Mouse (Mus musculus) layer of hippocampus, adult 2 months (tissue): ENCODE results near the gene Kcnq2. TPM values are rescaled to one million over a fixed set of nuclear protein-coding genes. Genes with fewer than 3 reads are reported as not detected.
A peak's percentile ranks its signal among the peaks of the same experiment; 100 is the strongest.

Experiments used
- DNase-seq, 2 experiments: peaks; one replicate each; pipeline ENCODE4 v3.0.0; 2022; ENCODE audit warnings: low spot score in 2 of 2
- H3K27ac ChIP-seq: fragments of 200-600 bp; 2 replicates; pipeline ENCODE4 v1.8.1; 2022
- H3K4me3 ChIP-seq: fragments of 200-600 bp; 2 replicates; pipeline ENCODE4 v1.8.1; 2022; ENCODE audit warnings: mild to moderate bottlenecking
- CTCF ChIP-seq: fragments of 200-600 bp; conservative IDR thresholded peaks from 2 replicates; pipeline ENCODE4 v1.8.1; 2022; ENCODE audit warnings: antibody characterized with exemption, mild to moderate bottlenecking, moderate library complexity
- total RNA-seq, 2 experiments: library from RNA; stranded (reverse); gene quantifications; 2 replicates each; pipeline ENCODE4 v1.2.3; 2021

Kcnq2 gene
- total RNA-seq, 2 experiments from 2014 or later: 327 to 335 TPM

DNA sequence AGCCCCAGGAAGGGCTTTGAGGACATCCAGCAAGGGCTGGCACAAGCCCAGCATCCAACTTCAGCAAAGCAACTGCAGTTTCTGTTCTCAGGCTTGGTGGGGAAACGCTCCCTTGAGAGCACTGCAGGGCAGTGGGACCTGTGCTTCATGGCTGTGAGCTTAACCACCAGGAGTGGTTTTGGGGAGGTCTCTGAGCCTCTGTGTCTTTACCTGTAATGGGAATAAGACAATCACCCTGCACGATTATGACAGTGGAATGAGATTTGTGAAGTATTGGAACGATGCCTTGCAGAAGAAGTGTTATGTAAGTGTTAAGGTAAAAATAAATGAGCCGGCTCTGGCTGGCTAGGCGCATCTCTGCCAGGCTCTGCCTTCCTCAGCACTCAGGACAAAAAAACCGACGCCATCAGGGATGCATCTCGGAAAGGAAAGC lies 7.6 kb upstream of the Kcnq2 start:
- Histone ChIP-seq H3K4me3 (no peak overlapping the region), H3K27ac (peak overlapping the region; percentile 84)
- no peak for TF ChIP-seq CTCF
- peak in 1 of 2 experiments; percentile 36 for DNase-seq

DNA sequence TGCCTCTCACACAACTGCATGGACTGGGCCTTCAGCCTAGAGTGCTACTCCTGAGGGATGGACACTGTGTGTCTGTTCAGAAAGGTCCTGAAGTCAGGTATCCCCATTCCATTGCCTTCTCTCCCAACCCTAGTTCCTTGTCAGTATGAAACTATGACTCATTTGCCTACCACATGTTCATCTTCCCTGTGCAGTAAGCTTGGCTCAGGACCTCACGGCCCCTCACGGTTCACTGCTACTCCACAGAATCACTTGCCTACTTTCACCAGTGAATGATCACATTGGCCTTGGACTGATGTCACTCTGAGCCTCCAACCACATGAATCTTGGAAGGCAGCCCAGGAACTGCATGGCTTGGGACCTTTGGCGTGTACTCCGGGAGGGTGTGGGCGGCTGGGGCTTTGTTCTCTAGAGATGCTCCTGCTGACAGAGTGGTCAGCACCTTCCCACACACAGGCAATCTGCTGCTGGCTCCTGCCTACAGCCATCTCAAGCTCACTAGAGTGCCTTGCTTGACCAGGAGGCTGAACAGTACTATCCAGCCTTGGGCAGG lies 4.6 kb upstream of the Kcnq2 start:
- no peak for DNase-seq
- H3K4me3 ChIP-seq: no peak overlapping the region
- H3K27ac ChIP-seq: no peak overlapping the region
- TF ChIP-seq CTCF: no peak

DNA sequence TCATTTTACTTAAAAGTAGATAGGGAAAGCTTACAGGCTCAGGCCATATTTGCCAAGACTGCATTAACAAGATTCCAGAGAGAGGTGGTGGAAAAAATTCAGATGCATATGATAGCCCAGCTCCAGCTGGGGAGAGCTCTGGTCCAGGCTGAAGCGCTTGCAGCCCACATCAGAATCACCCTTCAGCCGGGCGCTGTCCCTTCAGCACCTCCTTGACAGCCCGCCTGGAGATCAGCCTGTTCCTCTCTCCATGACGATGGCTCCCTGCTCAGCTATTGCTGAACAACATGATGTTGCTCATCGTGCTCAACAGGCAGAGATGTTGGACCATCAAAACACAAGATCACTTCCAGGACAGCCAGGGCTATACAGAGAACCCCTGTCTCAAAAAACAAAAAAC lies 1.8 kb upstream of the Kcnq2 start:
- TF ChIP-seq CTCF: no peak
- no peak overlapping the region for H3K27ac ChIP-seq
- DNase-seq: no peak
- no peak overlapping the region for H3K4me3 ChIP-seq

DNA sequence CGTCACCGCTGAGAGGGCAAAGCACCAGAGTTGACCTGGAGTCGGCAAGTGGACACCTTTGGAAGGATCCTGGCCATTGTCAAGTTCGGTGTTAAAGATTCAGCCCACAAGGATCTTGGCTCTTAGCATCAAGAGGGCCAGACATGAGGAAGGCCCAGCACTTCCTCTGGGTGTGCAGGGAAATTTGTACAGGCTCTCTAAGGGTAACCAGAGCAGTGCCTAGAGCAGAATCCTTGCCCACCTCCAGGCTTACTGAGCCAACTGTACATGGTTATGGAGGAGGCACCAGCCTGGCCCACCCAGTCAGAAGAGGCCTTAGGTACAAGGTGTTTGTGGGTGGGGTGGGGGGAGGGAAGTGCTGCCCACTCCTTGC lies 332 bp upstream of the Kcnq2 start:
- DNase-seq: no peak
- no peak for TF ChIP-seq CTCF
- H3K27ac ChIP-seq: peak overlapping the region; percentile 97
- peak overlapping the region; percentile 76 for H3K4me3 ChIP-seq

DNA sequence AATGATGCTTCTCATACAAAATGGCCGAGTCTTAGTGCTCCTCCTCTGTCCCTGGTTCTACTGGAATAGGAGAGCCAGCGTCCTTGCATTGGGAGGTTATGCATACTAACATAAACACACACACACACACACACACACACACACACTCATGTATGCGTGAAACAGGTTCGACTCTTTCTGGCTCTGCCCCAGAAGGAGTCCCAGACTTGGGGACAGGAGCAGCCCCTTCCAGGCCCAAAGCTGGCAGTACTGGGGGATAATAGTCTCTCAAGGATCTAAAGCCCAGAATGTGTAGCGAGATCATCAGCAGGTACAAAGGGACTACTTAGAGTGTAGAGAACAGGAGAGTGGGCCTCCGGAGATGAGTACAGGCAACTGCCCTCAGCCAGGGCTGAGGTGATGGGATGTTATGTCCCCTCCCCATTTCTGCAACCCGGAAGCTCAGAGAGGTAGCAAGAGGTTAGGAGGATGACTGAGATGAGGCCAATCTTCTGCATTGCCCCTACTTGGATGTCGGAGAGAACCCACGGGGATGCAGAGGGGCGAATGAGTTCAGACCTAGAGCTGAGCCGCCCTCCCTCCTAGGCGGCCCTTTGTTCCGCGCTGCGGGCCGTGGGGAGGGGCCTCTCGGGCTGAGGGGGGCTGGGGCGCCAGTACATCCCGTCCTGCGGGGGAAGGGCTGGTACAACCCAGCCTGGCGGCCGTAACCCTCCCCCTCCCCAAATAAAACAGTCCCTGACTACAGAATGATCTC lies 1.1 kb downstream of the Kcnq2 start:
- Histone ChIP-seq H3K4me3 (peak overlapping the region; percentile 76), H3K27ac (peak overlapping the region; percentile 97)
- DNase-seq: peak in 1 of 2 experiments; percentile 52
- no peak for TF ChIP-seq CTCF

DNA sequence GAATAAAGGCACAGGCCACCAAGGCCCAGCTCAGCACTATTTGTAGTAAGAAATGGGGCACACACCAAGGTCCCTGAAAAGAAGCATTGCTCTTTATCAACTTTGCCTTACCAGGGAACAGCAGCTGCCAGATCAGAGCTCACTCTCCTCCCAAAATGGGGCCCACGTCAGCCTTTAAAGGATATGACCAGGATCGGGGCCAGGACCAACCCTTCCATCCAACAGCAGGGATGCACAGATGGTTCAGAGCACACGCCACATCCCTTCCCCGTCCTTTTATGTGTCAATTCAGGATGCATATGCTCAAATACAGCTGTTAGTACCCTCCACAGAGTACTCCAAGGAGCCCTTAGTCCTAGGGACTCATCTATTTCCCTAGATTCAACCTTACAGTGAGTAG lies 4.9 kb downstream of the Kcnq2 start:
- peak in 1 of 2 experiments; percentile 53 for DNase-seq
- Histone ChIP-seq H3K27ac (peak overlapping the region; percentile 97), H3K4me3 (no peak overlapping the region; the same call in 1 of the 2 replicates)
- TF ChIP-seq CTCF: no peak

DNA sequence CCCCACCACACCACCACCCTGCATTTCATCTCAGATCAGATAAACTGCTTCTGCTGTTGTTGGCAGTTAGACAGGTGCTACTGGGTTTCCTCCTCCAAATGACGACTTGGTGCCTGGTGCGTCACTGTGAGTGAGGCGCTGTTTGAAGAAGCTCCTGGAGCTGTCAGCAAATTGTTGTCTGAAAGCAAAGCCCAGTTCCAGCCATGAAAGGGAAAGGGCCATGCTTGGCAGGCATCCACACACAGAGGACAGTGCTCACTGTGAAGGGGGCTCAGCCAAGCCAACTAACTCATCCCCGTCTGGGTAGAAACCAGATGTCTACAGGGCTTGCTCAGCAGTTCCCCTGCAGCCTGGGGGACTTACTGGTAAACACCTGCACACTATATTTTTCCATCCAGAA lies 6.1 kb downstream of the Kcnq2 start:
- Histone ChIP-seq H3K4me3 (no peak overlapping the region), H3K27ac (peak overlapping the region; percentile 97)
- DNase-seq: no peak
- TF ChIP-seq CTCF: no peak

DNA sequence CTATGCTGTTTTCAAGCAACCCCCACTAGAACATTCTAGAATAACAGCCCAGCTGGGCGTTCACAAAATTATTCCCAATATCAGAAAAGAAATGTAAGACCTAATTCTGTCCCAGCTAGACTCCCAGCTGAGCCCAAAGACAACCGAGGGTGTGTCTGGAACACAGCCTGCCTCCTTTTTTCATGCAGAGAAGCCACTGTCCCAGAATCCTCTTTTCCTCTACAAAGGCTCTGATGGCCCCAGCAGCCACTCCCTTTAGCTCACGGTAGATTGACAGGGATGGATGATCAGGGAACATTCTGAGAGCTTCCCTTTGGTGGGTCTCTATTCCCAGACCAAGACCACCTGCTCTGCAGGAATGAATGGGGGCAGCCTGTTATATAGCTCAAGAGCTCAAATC lies 7.3 kb downstream of the Kcnq2 start:
- TF ChIP-seq CTCF: no peak
- peak overlapping the region; percentile 57 for H3K27ac ChIP-seq
- H3K4me3 ChIP-seq: no peak overlapping the region
- DNase-seq: no peak

DNA sequence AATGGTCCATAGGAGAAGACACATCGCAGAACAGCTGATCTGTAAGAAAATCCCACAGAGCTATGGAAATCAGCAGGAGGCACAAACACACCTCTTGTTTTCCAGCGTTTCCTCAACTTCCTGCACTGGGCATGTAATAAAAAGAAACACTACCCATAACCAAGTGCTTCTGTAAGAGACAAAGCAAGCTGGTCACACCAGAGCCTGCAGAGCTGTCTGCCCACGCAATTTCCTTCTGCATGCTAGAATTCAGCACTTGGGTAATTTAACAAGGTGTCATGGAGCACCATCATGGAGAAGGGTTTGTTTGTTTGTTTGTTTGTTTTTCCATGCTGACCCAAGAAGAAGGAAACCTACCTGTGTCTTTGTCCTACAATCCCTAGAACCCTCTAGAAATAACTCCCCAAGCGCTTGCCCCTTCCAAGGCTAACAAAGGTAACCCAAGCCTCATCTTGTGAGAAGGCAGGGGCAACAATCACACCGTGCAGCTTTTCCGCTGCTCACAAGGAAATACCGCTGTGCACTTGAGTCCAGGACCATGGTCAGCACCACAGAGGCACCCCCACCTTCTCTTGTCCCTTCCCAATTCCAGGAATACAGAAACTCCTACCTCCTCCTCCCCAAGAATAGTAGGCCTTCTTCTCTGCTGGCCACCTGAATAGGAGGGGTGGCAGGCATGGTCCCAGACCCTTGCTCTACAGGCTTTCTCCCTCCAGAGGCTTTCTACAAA lies 9.2 kb downstream of the Kcnq2 start:
- no peak for DNase-seq
- H3K27ac ChIP-seq: peak overlapping the region; percentile 67

DNA sequence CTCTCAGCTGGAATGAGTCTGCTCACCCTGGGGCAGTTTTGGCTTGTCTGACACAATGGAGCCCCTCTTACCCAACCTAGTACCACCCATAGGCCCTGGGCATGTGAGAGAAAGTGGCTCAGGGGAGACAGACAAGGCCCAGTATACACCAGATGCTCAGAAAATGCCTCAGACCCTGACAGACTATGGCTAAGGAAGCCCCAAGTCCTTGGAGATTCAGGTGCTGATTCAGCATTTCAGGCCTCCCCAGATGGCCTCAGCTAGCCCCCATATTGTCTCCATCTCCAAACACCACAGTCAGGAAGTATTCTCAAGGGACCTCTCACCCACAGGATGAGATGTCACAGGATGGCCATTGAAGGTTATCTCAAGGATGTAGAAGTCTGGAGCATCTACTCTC lies 12.5 kb downstream of the Kcnq2 start:
- DNase-seq: no peak
- Histone ChIP-seq H3K27ac (peak overlapping the region; percentile 91), H3K4me3 (no peak overlapping the region)
- TF ChIP-seq CTCF: no peak

More for the DNA sequence above, 9.2 kb downstream of the Kcnq2 start:
- no peak for TF ChIP-seq CTCF
- H3K4me3 ChIP-seq: no peak overlapping the region

DNA sequence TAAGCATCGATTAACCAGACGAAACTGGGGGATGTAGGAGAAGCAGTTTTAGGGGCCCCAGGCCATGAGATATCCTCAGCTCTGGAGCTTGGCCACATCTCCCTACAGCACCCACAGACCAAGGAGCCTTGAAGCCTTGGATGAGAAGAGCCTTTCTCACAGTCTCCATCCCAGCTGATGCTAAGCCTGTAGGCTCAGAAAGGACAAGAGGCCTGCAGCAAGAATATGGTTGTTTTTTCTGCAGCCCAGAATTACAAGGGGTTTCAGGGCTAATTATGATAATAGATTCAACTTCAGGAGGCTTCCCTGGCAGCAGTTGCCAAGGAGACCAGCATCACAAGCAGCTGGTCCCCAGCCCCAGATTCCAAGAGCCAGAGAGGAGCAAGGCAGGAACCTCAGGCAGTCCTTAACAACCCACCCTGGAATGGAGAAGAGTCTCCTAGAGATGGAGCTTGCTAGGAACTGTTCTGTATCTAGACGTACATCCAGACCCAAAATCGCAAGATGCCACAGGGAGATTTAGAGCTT lies 14.1 kb downstream of the Kcnq2 start:
- Histone ChIP-seq H3K4me3 (no peak overlapping the region; the same call in 1 of the 2 replicates), H3K27ac (peak overlapping the region; percentile 91)
- TF ChIP-seq CTCF: no peak
- no peak for DNase-seq

DNA sequence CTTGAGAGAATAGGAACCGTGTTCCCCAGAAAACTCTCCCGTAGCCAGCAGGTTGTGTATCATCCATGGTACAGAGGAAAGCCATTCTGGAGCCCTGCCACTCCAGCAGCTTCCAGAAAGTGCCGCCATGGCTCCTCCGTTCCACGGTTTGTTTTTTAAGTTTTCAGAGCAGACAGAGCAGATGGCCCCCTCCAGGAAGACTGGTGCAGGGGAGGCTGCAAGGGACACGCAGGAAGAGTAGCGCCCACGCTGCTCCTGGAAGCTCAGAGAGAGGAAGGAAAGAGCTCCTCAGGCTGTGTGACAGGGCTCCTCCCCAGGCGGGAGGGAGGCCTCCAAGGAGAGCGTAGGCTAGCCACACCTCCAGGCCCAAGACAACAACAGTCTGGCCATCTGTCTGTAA lies 15.1 kb downstream of the Kcnq2 start:
- H3K27ac ChIP-seq: peak overlapping the region; percentile 91
- TF ChIP-seq CTCF: no peak
- DNase-seq: peak; percentile 76 to 90
- no peak overlapping the region; the same call in 1 of the 2 replicates for H3K4me3 ChIP-seq

DNA sequence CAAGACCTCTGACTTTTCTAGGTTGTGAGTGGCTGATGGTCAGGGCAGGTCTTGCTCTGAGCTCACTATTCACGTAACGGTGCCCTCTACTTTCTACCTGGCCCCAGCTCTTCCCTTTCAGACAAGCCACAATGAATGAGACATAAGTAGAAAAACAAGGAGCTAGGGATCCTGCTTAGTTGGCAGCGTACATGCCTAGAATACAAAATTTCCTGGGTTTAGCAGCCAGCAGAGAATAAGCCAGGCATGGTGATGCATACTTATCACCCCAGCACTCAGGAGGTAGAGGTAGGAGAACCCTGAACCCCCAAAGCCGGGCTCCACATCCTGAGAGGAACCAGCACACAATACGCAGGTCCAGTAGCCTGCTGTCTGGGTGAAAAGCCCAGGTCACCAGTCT lies 18.7 kb downstream of the Kcnq2 start:
- DNase-seq: no peak
- H3K4me3 ChIP-seq: no peak overlapping the region
- peak overlapping the region; percentile 75 for H3K27ac ChIP-seq
- TF ChIP-seq CTCF: no peak
